Comparison of ENCODE assay signal across 1 mouse cellular context in the genomic region with DNA sequence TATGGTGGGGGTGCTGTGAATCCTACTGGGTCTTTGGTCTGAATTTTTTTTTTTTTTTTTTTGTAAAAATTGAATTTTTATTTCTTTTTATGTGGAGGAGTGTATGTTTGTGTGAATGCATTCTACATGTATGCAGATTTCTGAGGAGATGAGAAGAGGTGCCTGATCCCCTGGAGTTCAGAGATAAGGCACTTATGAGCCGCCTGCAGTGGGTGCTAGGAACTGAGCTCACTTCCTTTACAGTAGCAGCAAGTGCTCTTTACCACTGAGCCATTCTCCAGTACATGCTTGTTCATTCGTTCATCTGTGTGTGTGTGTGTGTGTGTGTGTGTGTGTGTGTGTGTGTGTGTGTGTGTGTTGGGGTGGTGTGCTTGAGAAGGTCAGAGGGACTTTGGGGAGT.
TF ChIP-seq lines count a peak whose summit lies in the region.

No protein-coding gene starts in this region.

TF ChIP-seq in MEL, 35 proteins besides CTCF, POLR2A, EP300 and RAD21 (continued from another document):
- TF ChIP-seq NRF1 (IDR thresholded peaks at IDR 0.05; ENCODE audit: insufficient read depth, low read depth, low read length, poor library complexity, severe bottlenecking) (no peak), TAL1 (IDR thresholded peaks at IDR 0.05; ENCODE audit: low read length) (peak; percentile 73), ZMIZ1 (IDR thresholded peaks at IDR 0.05; ENCODE audit: low read depth, low read length) (no peak), ETS1 (IDR thresholded peaks at IDR 0.05; ENCODE audit: low read depth, low read length) (peak; percentile 53; the same call in 1 of the 2 replicates), GABPA (IDR thresholded peaks at IDR 0.05; ENCODE audit: low read depth, low read length) (no peak), MAX (IDR thresholded peaks at IDR 0.05; ENCODE audit: low read length) (no peak), SIN3A (IDR thresholded peaks at IDR 0.05; ENCODE audit: low read length) (peak; percentile 52; the same call in 1 of the 2 replicates), CHD2 (IDR thresholded peaks at IDR 0.05; ENCODE audit: low read length) (no peak), MYB (IDR thresholded peaks at IDR 0.05; ENCODE audit: low read depth, low read length) (no peak), HCFC1 (IDR thresholded peaks at IDR 0.05; ENCODE audit: low read depth, low read length) (no peak), USF1 (IDR thresholded peaks at IDR 0.05; ENCODE audit: low read depth, low read length) (no peak), ZC3H11A (IDR thresholded peaks at IDR 0.05; ENCODE audit: low read depth, low read length) (no peak), GATA1 (IDR thresholded peaks at IDR 0.05; ENCODE audit: low read depth, low read length) (peak; percentile 82), ELF1 (IDR thresholded peaks at IDR 0.05; ENCODE audit: low read depth, low read length) (no peak), MAFK (IDR thresholded peaks at IDR 0.05; ENCODE audit: borderline replicate concordance, low read depth, low read length) (no peak), CHD1 (IDR thresholded peaks at IDR 0.05; ENCODE audit: low read depth, low read length) (no peak), UBTF (IDR thresholded peaks at IDR 0.05; ENCODE audit: borderline replicate concordance, insufficient read depth, low read depth, low read length) (no peak), KAT2A (conservative IDR thresholded peaks at IDR 0.05; ENCODE audit: low read depth, low read length) (no peak), MXI1 (IDR thresholded peaks at IDR 0.05; ENCODE audit: low read depth, low read length) (0 out of 2 replicates have a peak, but pooled peaks have one; percentile 19), ZNF384 (IDR thresholded peaks at IDR 0.05; ENCODE audit: low read depth, low read length) (0 out of 2 replicates have a peak, but pooled peaks have one; percentile 0), BHLHE40 (IDR thresholded peaks at IDR 0.05; ENCODE audit: borderline replicate concordance, low read depth, low read length) (no peak), E2F4 (IDR thresholded peaks at IDR 0.05; ENCODE audit: borderline replicate concordance, low read depth, low read length) (no peak), USF2 (IDR thresholded peaks at IDR 0.05; ENCODE audit: borderline replicate concordance in 1 of 2, insufficient read depth in 1 of 2, low read depth in 1 of 2, low read length in 2 of 2) (no peak), JUND (IDR thresholded peaks at IDR 0.05; ENCODE audit: low read depth, low read length) (no peak), MEF2A (IDR thresholded peaks at IDR 0.05; ENCODE audit: extremely low read depth, insufficient replicate concordance, low read depth, low read length, poor library complexity, severe bottlenecking) (no peak), MYC (IDR thresholded peaks at IDR 0.05; ENCODE audit: low read depth, low read length) (no peak)
TF ChIP-seq in MEL: peak in this region for 6.
